Mouse (Mus musculus) layer of hippocampus, adult 18-20 months (tissue): ENCODE data around the gene Igf2bp3. TPM values are rescaled to one million over a fixed set of nuclear protein-coding genes. Genes with fewer than 3 reads are reported as not detected.

Source experiments
- DNase-seq, 2 experiments: peaks; one replicate each; pipeline ENCODE4 v3.0.0; 2022; ENCODE audit warnings: low spot score in 2 of 2
- total RNA-seq, 2 experiments: library from RNA; stranded (reverse); gene quantifications; 2 replicates each; pipeline ENCODE4 v1.2.3; 2021

Gene Igf2bp3
- total RNA-seq, 2 experiments from 2014 or later: not detected

DNA sequence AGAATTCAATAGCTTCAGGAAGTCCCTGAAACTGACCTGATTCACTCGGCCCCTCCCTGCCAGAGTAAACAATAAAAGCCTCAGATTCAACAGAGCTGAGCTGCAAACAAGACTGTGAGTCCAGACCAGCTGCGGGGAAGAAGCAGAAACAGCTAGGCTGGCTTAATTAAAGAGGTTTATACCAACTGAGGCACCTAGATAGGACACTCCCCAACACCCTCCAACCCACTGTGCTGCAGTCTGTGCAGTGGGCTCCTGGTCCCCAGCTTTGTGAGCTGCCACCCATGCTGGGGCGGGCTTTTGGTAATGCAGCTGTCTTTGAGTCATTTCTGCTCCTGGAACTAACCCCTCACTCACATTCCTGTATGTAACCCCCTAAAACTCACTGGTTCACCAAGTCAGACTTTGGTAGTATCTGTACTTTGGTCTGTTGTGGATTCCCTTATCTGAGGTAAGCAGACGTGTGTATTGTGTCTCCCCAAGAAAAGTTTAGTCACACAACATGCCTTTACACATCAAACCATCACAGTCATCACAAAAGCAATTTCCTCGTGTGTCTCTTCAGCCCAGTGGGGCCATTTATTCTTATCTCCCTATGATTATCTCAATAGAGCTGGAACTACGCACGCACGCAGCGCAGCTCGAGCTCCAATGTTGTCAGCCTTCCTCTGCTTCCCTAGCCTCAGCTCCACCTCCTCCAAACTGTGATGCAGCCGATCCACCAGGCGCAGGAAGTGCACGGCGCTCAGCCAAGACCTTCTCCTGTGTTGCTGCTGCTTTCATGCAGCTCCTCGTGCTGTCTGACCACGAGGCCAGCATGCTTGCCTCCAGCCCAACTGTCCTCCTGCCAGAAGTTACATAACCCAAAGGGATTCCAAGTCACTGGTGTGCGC, 76.4 kb downstream of the Igf2bp3 start:
- DNase-seq: no peak

DNA sequence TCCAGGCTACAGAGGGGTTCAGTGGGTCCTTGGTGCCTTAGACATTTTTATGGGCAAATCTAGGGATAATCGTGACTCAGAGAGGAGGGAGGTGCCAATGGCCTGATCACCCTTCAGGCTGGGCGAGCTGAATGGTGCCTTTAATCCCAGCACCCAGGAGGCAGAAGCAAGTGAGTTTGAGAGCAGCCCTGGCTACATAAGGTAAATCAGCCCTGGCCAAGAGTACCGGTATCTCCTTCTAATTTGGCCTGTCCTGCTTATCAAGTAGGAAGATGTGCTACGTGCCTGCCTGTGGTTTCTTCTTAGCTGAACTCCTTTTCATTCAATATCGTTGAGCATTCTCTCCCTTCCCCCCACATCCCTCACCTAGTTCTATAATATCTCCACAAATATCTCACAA, 78.0 kb downstream of the Igf2bp3 start:
- DNase-seq: no peak

DNA sequence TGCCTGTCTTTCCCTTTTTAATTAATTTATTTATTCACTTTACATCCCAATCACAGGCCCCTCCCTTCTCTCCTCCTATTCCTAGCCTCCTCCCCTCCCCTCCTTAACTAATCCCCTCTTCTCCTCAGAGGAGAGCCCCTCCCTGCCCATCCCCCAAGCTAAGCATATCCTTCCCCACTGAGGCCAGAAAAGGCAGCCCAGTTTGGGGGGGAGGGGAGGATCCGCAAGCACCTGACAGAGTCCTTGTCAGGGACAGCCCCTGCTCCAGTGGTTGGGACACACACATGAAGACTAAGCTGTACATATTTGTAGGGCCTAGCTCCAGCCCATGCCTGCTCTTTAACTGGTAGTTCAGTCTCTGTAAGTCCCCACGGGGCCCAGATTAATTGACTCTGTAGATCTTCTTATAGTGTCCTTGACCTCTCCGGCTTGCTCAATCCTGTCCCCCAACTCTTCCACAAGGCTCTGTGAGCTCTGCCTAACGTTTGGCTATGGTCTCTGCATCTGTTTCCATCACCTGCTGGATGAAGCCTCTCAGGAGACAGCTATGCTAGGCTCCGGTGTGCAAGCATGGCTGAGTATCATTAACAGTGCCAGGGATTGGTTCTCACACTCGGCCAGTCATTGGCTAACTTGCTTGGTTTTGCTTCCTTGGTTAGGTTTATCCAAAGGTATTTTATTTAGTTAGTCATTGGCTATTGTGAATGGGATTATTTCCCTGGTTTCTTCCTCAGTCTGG, 82.2 kb downstream of the Igf2bp3 start:
- DNase-seq: no peak

DNA sequence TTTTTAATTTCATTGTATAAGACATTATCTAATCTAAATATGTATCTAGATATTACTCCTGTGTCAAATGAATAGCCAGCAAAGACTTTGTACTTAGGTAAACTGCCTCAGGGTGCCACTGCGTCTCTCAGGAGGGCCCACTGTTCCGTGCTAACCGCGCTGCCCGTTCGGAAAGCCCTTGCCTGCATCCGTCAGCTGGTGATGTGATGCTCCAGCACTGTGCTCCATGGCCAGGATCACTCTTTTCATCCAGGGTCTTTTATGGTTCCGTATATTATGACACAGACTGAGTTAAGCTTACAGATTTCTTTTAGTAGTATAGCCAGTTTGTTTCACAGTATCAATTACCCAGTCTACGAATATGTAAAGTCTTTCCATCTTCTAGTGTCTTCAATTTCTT, 82.9 kb downstream of the Igf2bp3 start:
- no peak for DNase-seq

DNA sequence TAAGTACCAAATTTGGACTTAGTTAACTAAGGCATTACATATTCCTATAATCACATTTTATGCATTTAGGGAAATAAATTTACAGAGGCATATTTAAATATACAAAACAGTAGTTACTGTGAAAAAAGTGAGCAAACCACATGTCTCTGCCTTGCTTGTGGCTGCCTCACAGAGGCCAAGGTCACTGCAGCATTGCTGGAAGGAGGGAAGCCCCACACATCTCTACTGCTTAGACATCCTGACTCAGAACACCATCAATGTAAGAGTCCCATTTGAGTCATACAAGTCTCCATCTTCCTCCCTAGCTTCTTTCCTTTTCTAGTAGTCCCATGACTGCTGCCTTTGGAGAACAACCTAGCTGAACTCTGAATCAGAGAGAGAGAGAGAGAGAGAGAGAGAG, 84.4 kb downstream of the Igf2bp3 start:
- no peak for DNase-seq

DNA sequence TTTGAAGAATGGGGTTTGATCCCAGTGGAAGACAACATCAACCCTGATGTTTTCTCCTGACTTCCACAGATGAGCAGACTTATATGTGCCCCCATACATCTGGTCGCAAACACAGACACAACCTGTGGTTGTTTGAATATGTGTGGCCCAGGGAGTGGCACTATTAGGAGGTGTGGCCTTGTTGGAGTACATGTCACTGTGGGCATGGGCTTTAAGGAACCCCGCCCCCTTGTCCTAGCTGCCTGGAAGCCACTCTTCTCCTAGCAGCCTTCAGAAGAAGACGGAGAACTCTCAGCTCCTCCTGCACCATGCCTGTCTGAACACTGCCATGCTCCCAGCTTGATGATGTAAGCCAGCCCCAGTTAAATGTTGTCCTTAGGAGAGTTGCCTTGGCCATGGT, 94.4 kb downstream of the Igf2bp3 start:
- no peak for DNase-seq

DNA sequence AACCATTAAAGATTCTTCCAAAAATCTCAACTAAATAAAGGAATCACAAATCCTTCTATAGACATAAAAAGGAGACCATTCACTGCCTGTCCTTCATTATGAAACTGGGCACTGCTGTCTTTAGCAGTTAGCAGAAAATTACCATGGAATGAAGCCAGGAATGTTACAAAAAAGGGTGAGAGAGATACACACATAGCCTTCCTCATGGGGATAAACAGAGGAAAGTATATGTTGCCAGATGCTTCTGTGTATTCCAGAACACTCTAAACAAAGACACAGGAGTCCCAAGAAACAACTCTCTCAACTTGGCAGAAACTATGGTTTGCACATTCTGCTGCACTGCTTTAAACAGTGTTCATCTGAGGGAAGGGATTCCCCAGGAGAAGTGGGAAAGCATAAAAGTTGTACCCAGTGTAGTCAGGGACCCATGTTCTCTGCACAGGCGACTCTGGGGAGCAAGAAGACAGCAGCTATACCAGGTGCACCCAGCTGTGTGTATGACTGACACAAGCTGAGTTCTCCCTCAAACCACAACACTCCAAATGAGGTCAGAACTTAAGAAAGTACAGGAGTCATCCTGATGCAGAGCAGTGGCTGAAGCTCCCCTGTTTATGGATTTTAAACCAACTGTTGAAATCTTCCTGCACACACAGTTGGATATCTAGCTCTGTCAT, 95.2 kb downstream of the Igf2bp3 start:
- no peak for DNase-seq

DNA sequence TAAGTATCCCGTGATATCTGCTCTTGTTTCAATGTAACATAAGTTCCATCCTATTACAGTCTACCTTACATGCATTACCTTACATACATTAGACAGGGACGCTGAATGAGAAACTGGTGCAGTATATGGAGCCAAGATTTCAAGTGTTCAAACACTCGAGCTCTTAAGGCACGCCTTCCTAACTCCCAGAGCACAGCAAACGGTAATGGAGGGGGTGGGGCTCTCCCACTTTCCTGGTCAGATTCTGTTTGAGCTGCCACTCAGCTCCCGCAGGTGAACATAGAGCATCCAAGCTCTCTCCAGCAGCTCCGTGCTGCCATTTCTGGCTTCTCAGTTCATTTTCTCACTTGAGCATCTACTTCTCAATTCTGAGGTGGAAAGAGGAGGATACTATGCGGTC, 96.3 kb downstream of the Igf2bp3 start:
- DNase-seq: no peak

DNA sequence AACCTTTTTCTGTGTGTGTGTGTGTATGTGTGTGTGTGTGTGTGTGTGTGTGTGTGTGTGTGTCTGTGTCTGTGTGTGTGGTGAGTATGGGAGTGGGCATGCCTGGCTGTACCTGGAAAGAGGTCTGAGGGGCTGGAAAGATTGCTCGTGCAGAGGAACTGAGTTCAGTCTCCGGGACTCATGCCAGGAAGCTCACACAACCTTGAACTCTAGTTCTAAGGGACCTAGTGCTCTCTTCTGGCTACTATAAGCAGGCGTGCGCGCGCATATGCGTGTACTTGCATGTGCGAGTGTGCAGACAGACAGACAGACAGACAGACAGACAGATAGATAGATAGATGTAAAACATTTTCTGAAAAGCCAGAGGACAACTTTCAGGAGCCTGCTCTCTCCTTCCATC, 98.5 kb downstream of the Igf2bp3 start:
- DNase-seq: no peak

DNA sequence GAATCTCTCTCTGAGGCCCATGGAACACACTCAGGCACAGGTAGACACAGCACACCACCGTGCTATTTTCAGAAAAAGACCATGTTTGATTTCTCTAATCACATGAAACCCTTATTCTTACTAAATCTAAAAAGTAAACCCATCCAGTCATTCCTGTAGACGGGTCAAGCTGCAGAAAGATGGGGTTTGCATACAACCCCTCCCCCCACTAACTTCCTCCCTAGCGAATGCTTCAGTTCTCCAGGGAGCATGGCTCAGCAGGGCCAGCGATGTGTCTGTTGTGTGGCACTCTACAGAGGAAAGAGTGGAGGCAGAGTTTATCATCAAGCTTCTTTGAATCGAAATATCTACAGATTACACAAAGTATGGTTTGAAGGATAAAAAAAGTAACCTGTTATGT, 99.2 kb downstream of the Igf2bp3 start:
- DNase-seq: no peak

DNA sequence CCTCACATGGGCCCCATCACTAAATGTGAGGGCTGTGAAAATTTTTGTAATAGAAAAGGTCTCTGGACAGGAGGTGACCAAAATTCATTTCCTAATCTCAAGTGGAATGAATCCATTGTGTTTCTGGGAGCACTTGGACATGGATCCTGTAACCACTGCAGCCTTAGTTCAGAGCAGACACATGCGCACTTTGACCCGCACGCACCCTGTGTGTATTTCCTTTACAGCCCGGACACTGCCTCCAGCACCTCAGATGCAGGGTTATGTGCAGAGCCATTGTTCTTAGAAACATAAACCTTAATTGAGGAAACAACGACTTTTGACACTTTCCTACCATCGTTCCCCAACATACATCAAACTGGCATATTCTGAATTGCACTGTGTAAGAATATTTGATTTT, 100.3 kb downstream of the Igf2bp3 start:
- DNase-seq: no peak

DNA sequence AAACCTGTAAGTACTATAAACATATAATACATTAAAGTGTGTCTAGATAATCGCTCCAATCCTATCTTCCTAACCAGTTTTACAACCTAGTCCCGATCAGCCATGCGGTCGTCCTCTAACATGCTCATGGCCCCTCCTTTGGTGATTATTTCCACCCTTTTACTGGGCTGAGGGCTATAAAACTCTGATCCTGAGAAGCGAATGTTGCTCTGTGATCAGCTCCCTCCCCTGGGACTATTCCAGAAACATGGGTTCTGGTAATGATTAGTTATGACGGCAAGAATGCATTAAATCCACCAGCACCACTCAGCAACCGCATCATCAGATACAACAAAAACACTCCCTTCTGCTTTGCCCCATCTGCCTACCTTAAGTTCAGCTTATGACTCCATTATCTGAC, 100.9 kb downstream of the Igf2bp3 start:
- no peak for DNase-seq

DNA sequence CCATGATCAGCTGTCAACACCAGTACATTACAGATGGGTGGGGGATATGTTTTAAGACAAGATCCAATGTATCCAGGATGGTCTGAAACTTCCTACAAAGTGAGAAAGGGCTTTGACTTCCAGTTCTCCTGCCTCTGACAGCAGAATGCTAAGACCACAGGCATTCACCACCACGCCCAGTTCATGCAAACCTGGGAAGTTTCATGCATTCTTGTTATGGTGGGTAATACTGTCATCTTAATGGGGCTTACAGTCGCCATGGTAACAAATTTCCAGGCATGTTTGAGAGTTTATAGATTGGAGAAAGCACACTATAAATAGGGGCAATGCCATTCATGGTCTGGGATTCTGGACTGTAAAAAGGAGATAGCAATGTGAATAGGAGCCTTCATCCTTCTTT, 105.6 kb downstream of the Igf2bp3 start:
- no peak for DNase-seq

DNA sequence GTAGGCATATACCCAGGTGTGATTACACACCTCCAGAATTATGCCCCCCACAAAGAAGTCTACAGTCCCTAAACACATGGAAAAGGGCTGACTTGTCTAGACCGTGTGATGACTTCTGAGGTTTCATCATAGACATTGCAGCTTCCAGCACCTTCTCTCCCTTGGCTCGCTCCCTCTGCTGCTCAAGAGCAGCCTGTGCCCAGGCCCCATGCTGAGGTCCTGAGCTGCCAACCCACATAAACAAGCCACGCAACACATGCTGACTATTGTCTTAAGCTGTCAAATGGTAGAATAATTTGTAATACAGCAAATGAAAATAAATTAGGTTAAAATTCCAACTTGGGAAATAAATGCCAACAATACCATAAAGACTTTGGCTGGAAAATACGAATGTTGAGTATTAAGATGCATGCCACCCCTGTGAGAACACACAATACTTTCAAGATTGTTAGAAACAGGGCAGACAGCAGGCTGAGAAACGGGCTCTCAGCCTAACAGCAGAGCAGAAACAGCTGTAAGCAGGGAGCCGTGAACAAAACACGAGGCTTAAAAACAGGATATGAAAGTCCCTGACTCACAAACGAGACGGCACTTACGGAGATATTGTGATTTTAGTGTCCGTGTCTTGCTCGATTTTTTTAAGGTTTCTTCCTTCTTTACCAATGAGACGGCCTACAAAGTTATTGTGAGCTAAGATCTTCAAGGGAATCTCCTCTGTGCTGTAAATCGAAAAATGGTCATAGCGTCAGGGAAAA, 107.8 kb downstream of the Igf2bp3 start:
- DNase-seq: no peak

DNA sequence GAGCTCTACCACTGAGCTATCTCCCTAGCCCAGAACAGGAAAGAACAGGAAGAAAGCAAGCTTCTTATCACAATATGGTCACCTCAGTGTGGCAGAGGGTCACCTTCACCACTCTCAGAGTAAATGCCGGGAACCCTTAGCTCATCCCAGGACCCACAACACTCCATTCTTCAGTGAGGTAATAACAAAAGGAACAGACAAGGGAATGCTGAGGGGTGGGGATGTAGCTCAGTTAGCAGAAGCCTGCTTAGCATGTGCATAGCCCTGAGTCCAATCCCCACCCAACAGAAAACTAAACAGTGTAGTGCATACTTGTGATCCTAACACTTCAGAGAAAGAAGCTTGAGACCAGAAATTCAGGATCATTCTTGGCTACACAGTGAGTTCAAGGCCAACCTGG, 115.7 kb downstream of the Igf2bp3 start:
- DNase-seq: no peak

DNA sequence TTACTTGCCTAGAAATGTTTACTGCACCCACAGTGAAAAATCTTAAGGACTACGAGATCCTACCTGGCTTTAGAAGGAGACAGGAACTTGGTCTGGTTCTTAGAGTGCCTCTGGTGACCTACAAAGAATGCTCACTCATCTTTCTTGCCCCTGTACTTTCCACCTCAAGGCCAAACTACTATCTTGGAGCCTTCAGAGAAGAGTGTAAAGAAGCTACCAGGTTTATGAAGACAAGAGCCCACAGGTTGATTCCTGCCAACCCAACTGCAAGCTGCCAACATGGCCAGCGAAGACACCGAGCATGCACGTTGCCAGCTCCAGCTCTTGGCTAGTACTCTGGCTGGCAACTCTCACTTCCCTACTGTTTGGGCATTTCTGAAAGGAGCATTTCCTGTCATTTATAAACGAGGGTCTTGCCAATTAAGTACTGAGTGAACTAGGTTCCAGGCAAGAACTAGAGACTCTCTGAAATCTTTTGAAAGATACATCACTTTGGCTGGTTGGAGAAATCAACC, 117.1 kb downstream of the Igf2bp3 start:
- no peak for DNase-seq

DNA sequence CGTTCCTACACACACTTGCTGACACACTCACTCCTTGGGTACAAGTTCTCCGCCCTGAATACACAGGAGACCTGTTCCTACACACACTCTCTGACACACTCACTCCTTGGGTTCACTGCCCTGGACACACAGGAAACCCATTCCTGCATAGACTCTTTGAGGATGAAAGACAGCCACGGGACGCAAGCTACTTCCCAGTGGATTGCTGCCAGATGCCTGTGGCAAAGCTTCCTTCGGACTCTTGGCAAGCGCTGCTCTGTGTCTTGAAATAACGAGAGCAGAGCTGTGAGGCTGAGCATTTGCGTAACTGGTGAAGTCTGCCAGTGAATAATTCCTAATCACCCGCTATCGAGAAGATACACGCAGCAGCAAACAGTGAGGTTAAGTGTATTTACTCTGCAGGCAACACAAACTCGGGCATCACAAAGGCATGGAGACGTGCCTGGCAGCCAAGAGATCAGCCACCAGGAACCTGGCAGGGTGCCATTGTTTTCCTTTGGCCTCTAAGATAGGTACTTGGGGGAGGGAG, 117.8 kb downstream of the Igf2bp3 start:
- peak; percentile 53 to 75 for DNase-seq

DNA sequence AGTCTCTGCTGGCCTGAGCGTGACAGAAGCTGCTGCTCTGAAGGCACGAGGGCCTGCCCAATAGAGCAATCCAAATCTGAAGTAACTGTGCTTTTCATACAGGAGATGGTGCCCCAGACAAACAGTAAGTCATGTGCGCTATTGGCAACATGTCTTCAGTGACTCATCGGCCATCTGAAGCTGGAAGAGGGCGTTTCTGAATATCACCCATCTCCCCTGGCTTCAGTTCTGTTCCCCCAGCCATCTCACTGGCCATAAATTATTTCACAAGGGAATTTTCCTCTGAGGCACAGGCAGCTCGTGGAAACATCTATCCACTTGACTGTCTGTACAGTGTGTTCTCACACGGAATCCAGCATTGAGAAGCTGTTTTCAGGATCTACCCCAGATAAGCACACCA, 118.3 kb downstream of the Igf2bp3 start:
- DNase-seq: peak; percentile 41 to 58

DNA sequence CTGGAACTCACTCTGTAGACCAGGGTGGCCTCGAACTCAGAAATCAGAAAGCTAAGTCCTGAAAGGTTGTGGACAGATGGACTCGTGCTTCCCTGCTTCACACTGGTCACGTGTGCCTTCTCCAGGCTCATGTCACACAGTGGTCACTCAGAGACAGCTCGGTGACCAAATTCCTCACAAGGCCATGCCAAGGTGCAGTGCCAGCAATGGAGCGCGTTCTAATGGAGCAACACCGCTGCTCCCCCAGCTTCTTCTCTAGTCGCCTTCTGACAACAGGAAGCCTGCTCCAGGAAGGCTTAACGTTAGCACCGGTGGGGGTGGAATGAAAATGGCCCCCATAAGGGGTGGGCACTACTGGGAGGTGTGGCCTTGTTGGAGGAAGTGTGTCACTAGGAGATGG, 119.8 kb downstream of the Igf2bp3 start:
- no peak for DNase-seq

DNA sequence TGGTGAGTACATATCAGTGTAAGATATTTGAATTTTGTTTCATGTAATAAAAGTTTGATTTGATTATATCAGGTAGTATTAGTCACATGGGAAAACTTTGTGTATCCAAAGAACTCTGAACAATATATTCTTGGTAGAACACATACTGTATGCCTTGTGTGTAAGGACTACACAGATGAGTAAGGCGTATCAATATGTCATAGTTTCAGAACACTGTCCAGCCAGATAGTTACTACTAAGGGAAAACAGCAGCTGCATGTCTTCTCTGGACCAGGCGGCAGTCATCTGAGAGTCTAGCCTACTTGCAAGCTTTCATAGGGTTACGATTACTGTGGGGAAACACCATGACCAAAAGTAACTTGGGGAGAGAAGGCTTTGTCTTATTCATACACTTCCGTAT, 131.7 kb downstream of the Igf2bp3 start:
- no peak for DNase-seq

DNA sequence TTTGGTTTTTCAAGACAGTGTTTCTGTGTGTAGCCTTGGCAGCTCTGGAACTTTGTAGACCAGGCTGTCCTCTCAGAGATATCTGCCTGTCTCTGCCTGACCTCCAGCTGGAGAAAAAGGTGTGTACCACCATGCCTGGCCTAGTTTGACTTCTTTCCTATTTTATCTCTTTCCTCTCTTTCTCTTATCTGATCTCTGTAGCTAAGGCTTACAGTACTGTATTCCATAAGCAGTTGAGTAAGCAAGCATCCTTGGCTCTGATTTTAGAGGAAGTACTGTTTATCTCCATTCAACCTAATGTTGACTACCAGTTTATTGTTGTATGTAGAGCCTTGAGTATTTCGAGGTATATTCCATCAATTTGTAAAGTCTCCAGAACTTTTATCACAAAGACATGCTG, 135.4 kb downstream of the Igf2bp3 start:
- no peak for DNase-seq
